Mouse (Mus musculus): ENCODE data around the gene Npat.

Gene Npat

DNA sequence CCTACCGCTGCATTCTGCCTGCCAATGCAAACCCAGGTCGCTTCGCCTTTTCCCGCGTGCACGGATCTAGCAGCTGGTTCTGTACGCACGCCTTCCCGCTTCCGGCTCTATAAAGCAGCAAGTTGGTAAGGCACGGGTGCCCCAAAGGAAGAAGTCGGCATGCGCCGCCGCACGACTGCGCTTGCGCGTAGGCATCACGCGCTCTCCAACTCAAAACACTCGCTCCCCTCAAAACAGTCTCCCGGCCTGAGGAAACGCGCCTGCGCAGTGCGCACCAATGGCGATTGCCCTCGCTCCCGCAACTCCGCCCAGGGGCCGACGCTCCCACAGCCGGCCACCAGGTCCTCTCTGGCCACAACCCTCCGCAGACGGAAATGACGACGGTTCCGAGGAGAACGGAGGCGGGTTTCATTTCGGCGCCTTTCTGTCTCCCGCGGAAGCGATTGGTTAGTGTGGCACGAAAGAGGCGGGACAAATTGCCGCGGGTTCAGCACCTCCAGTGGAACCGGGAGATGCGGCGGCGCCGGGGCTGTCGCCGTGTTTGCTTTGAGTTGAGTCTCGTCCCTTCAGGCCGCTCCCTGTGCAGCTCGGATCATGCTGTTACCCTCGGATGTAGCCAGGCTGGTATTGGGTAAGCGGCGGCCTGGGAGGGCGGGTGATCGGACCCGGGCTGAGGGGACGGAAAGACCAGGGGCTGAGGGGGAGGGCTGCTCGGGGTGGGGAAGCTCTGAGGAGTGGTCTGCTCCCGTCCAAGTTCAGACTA is at the start of gene Npat, which contains the start of gene Atm:
Gene Npat (plus strand): TSS at position 490 of the 763 bp plus-strand sequence.
Gene Atm (minus strand): TSS at position 183 of the 763 bp plus-strand sequence.
- DNase-seq (ENCODE audit: low read depth, low spot score): peak; percentile 100

GRCm38 (mm10) chr9:53508053-53508452 is 28.8 kb upstream of the Npat start:
- DNase-seq (ENCODE audit: low read depth, low spot score): no peak

DNA sequence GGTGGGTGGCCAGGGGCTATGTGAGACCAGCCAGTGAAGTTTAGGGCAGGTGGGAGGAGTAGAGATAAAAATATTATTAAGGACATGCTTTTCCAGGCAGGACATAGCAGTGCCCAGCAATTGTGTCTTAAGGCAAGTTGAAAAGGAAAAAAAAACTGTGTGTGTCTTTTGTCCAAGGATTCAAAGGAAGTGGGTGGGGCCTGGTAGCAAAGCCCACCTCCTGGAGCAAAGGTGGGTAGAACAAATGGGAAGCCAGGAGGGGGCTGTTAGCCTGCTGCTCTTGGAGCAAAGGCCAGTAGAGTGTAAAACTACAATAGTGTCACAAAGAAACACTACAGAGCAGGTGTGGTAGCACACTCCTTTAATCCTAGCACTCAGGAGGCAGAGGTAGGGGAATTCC is 22.8 kb upstream of the Npat start:
- no peak for DNase-seq (ENCODE audit: low read depth, low spot score)

GRCm38 (mm10) chr9:53517373-53518009 is 19.4 kb upstream of the Npat start:
- DNase-seq (ENCODE audit: low read depth, low spot score): no peak

DNA sequence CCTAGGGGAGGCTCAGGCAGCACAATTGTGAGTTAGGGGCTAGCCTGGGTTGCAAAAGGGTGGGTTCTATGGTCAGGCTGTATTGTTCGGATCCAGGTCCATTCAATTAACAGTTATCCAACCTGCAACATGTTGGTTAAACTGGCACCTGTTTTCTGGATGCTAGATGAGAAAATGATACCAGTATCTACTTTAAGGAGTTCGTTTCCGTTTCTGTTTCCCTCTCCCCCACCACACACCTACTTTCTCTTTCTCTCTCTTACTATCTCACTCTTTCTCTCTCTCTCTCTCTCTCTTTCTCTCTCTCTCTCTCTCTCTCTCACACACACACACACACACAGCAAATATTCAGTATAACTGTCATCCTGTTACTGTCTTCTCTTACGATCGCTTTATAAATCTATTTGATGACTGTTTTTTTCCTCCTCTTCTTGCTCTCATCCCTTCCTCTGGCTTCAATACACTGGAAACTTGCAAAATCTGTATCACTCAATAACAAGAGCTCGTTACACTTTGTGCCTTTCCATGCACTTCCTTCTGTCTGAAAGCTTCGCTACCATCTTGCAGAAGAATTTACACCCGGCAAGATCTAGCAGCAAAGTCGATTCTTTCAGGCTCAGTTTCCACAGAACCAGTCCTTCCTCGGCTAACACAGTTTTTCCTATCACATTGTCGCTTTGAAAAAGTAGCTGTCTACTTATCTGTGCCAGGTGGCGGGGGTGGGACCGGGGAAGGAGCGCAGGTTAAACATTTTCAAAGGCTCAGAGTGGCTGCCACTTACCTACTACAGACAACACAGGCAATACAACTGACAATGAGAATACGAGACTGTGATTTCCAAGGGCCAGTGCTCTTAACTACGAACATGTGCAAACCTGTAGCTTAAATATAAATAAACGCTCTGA is 1.2 kb upstream of the Npat start:
- DNase-seq (ENCODE audit: low read depth, low spot score): no peak

DNA sequence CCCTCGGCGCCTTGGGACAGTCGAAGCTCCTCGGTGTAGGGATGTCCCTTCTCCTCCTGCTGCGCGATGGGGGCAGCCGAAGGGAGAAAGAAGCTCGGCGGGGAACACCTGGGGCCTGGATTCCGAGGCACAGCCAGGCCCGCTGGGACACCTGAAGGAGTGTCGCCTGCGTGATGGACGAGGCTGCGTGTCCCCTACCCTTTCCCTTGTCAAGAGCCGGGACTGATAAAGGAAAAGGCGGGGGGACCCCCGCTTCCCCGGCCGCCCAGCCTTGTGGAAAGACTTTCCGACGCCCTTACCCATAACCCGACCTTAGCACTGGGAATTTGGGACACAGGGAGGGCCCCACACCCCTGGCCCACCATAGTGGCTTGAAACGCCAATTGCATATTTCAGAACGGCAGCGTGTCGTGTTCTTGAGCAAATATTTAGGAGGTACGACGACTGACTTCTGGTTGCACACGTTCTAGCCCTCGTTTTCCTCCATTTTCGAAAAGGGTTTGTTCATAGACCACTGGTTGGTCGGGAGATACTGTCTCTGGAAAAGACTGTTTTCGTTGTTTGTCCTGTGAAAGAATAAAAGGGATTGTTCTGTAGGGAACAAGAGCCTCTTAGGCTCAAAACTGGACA is 604 bp downstream of the Npat start:
- DNase-seq (ENCODE audit: low read depth, low spot score): peak; percentile 3

DNA sequence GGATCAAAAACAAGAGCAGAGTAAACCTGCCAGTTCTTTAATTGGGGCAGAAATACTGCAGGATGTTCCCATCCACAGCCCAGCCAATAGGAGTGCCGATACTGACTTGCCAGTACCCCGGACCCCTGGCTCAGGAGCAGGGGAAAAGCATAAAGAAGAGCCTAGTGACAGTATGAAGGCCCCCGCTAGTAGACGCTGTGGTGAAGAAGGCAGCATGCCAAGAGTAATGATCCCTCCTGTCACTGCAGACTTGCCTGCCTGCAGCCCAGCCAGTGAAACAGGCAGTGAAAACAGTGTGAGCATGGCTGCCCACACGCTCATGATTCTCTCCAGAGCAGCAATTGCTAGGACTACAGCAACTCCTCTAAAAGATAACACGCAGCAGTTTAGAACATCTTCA is 33.8 kb downstream of the Npat start:
- DNase-seq (ENCODE audit: low read depth, low spot score): no peak

- DNase-seq (ENCODE audit: low read depth, low spot score): peak; percentile 42
These were observed 35.9 kb downstream of the Npat start for GRCm38 (mm10) chr9:53572516-53573307.

GRCm38 (mm10) chr9:53575721-53576120 is 38.9 kb downstream of the Npat start:
- DNase-seq (ENCODE audit: low read depth, low spot score): no peak

DNA sequence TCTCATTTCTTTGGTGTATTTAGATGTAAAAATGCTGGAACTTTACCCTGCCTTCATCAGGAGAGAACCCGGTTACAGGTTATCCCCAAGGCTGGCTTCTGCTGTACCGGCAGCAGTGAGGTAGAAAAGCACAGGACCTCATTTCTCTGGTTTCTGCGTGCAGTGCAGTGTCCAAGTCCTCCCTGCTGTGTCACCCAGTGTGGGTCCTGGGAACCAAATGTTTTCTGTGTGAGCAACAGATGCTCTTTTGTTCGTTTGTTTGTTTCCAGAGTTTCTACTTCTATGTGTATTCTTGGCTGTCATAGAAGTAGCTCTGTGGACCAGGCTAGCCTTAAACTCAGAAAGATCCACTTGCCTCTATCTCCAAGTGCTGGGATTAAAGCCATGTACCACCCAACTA is 45.0 kb downstream of the Npat start:
- no peak for DNase-seq (ENCODE audit: low read depth, low spot score)

DNA sequence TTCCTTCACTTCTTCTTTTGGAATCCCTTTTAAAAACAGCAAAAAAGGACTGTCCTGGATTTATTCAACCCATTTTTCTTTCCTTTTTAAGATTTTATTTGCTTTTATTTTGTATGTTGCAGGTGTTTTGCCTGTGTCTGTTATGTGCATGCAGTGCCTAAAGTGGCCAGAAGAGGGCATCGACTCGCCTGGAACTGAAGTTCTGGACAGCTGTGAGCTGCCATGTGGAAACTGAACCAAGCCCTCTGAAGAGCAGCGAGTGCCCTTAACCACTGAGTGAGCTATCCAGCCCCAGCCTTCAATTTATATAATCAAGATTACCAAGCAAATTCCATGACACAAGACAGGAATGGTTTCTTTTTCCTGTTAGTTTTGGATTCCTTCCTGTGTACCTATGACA is 57.9 kb downstream of the Npat start:
- DNase-seq (ENCODE audit: low read depth, low spot score): peak; percentile 71

GRCm38 (mm10) chr9:53596971-53597600 is 60.2 kb downstream of the Npat start:
- DNase-seq (ENCODE audit: low read depth, low spot score): no peak

GRCm38 (mm10) chr9:53598631-53599030 is 61.8 kb downstream of the Npat start:
- no peak for DNase-seq (ENCODE audit: low read depth, low spot score)

DNA sequence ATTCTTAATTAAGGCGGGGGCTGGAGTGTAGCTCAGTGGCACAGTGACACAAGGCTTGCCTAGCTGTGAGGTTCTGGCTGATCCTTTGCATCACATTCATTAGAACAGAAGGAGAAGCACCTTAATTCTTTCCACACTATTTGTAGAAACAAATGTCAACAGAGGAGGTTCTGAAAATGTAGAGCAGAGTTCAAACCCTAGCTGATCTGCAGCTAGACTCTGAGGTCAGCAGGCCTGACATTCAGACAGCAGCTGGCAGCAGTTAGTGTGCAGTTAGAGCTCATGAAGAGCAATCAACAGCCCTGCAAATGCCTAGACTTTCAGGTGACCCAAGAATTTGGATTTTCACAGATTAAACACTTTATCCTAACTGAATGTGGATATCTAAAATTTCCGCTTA is 64.7 kb downstream of the Npat start:
- DNase-seq (ENCODE audit: low read depth, low spot score): no peak

GRCm38 (mm10) chr9:53603384-53603783 is 66.5 kb downstream of the Npat start:
- DNase-seq (ENCODE audit: low read depth, low spot score): peak; percentile 31

DNA sequence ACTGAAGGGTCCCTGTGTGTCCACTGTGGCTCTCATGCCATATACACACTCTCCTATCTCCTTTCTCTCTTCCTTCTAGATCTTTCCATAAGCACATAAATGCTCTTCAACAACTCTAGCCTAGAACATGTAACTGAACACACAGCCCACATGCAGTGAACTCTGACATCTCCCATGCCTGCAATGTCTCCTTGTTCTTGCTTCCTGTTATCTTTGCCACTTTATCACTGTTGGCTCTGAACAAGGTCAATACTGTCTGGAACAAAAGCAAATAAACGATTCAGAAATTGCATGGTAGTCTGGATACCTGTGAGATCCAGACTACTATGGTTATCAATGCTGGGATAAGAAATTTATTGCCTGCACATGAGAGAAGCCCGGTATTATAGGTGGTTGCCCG is 67.0 kb downstream of the Npat start:
- DNase-seq (ENCODE audit: low read depth, low spot score): no peak

DNA sequence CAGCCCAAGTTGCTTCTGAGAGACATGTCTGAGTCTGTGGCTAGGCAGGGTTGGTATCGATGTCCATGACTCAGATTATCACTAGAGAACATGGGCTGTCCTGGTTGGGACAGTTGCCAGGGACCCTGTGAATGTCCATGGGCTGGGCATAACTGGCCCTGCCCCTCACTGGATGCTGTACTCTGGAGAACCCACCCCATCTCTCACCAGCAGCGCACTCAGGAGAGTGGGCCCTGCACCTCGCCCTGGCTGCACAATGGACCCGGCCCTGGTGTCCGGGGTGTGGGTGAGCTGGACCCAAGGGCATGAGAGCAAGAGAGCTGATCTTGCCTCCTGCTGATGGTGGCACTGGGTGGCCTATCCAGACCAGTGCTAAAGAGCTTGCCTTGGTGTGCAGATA is 68.1 kb downstream of the Npat start:
- DNase-seq (ENCODE audit: low read depth, low spot score): no peak

DNA sequence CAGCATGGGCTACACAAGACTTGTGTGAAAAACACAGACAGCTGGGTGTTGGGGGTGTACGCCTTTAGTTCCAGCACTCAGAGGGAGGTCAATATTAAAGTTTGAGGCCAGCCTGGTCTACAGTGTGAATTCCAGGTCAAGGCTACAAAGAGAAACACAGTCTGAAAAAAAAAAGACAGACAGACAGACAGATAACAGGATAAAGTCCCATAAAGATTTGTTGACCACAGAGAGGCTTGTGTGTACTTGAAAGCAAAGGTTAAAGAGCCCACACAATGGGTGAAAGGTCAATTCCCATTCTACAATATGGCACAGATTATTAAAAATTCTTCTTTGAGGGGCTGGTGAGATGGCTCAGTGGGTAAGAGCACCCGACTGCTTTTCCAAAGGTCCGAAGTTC is 70.3 kb downstream of the Npat start:
- no peak for DNase-seq (ENCODE audit: low read depth, low spot score)

DNA sequence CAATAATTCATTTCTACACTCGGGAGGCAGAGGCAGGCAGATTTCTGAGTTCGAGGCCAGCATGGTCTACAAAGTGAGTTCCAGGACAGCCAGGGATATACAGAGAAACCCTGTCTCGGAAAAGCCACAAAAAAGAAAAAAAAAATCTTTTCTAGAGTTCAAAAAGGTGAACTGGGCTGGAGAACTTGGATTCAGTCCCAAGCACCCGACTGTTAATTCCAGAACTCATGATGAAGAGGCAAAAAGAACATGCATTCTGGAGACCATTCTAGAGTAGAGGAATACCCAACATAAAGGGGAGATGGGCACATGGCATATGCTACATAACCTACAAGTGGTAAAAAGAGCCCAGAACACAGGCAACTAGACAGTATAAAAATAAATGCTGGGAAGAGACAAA is 71.0 kb downstream of the Npat start:
- no peak for DNase-seq (ENCODE audit: low read depth, low spot score)

- DNase-seq (ENCODE audit: low read depth, low spot score): no peak
These were observed 72.6 kb downstream of the Npat start for GRCm38 (mm10) chr9:53609306-53609967.

All from skeletal muscle tissue, adult 2 months (tissue).